8 mouse cellular contexts compared by ENCODE assay signal in the genomic region with DNA sequence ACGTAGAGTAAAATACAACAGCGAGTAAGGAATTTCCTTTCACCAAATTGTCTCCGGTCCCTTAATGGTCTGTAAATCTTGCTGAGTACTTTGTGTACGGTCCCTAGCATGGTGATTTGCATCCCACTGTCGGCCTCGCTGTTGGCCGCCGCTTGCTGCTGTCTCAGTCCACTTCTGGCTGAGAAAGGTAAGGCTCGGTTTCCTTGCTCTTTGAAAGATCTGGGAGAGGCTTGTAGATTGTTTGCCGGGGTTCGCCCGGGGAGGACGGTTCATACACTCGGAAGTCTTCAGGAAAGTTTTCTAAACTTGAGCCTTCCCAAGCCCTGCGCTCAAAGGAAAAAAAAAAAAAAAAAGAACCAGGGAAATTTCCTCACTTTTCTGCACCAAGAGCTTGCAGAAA. TPM values are rescaled to one million over a fixed set of nuclear protein-coding genes. Genes with fewer than 3 reads are reported as not detected.
DNase-seq lines count a peak whose midpoint lies in the region; ATAC-seq and TF ChIP-seq lines count a peak whose summit lies in the region.

No protein-coding gene starts in this region.

- H3K9ac ChIP-seq in embryonic facial prominence, embryonic 11.5 days (replicated peaks; ENCODE audit: low read length): peak overlapping the region; percentile 48
- H3K9ac ChIP-seq in heart, embryonic 14.5 days (ENCODE audit: low read length): peak overlapping the region; percentile 63
- H3K9ac ChIP-seq in kidney, postnatal 0 days (ENCODE audit: low read depth, low read length): peak overlapping the region; percentile 52; the same call in 1 of the 2 replicates
- no peak overlapping the region for H3K9ac ChIP-seq in liver, embryonic 16.5 days (ENCODE audit: low read depth, low read length)

- peak overlapping the region; percentile 40 for H3K4me2 ChIP-seq in embryonic facial prominence, embryonic 11.5 days (ENCODE audit: low read depth, low read length)
- peak overlapping the region; percentile 66 for H3K4me2 ChIP-seq in heart, embryonic 14.5 days (ENCODE audit: low read length)
- peak overlapping the region; percentile 63 for H3K4me2 ChIP-seq in kidney, postnatal 0 days (ENCODE audit: low read length)
- peak overlapping the region; percentile 44 for H3K4me2 ChIP-seq in liver, embryonic 16.5 days (ENCODE audit: low read depth, low read length)

- no peaks in the 10 kb centered on the region for H3K36me3 ChIP-seq in embryonic facial prominence, embryonic 11.5 days (replicated peaks; ENCODE audit: control insufficient read depth, insufficient read depth, low read depth, low read length)
- no peaks in the 10 kb centered on the region for H3K36me3 ChIP-seq in heart, embryonic 14.5 days (ENCODE audit: control insufficient read depth, insufficient read depth, low read length)
- H3K36me3 ChIP-seq in kidney, postnatal 0 days (ENCODE audit: insufficient read depth, low read length): no peaks in the 10 kb centered on the region
- no peaks in the 10 kb centered on the region for H3K36me3 ChIP-seq in liver, embryonic 16.5 days (ENCODE audit: control insufficient read depth, insufficient read depth)

- H3K4me3 ChIP-seq in embryonic facial prominence, embryonic 11.5 days (ENCODE audit: low read depth, low read length): peak overlapping the region; percentile 36
- H3K4me3 ChIP-seq in heart, embryonic 14.5 days (ENCODE audit: control insufficient read depth in 1 of 2, insufficient read depth in 1 of 2, low read depth in 1 of 2, low read length in 2 of 2): peak overlapping the region; percentile 36 to 44
- peak overlapping the region; percentile 43 for H3K4me3 ChIP-seq in kidney, postnatal 0 days (replicated peaks; ENCODE audit: low read depth, low read length)
- peak overlapping the region; percentile 3; the same call in 1 of the 2 replicates for H3K4me3 ChIP-seq in liver, embryonic 16.5 days (ENCODE audit: low read depth, low read length)

- peaks cover 2% of the 10 kb centered on the region; the same call in 1 of the 2 replicates for H3K4me1 ChIP-seq in embryonic facial prominence, embryonic 11.5 days (ENCODE audit: control insufficient read depth, insufficient read depth, low read length)
- peaks cover 8 to 29% of the 10 kb centered on the region in 2 experiments for H3K4me1 ChIP-seq in heart, embryonic 14.5 days (ENCODE audit: control insufficient read depth in 2 of 2, insufficient read depth in 2 of 2, low read length in 2 of 2)
- H3K4me1 ChIP-seq in kidney, postnatal 0 days (replicated peaks; ENCODE audit: insufficient read depth, low read length): peaks cover 13% of the 10 kb centered on the region; the same call in 1 of the 2 replicates
- H3K4me1 ChIP-seq in liver, embryonic 16.5 days (ENCODE audit: control insufficient read depth, low read depth, low read length): no peaks in the 10 kb centered on the region; the same call in none of the 2 replicates

- no peak for ATAC-seq in embryonic facial prominence, embryonic 11.5 days (replicated peaks; ENCODE audit: insufficient number of reproducible peaks, low FRiP score, low TSS enrichment, low read depth)
- ATAC-seq in heart, embryonic 14.5 days (ENCODE audit: insufficient number of reproducible peaks, insufficient read depth, low FRiP score, low read depth): peak; percentile 45; the same call in 1 of the 2 replicates
- ATAC-seq in kidney, postnatal 0 days (replicated peaks; ENCODE audit: low FRiP score, low read depth): no peak
- ATAC-seq in liver, embryonic 16.5 days (ENCODE audit: low read depth): no peak
- peak; percentile 40; the same call in 1 of the 2 replicates for ATAC-seq in neutrophil, adult 5-6 weeks (ENCODE audit: extremely low read depth, insufficient number of reproducible peaks, low FRiP score, poor library complexity, severe bottlenecking)

- no peak for TF ChIP-seq CTCF in kidney, postnatal 0 days (IDR thresholded peaks at IDR 0.05; ENCODE audit: low read depth)

- H3K9me3 ChIP-seq in embryonic facial prominence, embryonic 11.5 days (replicated peaks; ENCODE audit: control insufficient read depth, low read length): no peaks in the 10 kb centered on the region
- H3K9me3 ChIP-seq in heart, embryonic 14.5 days (ENCODE audit: control insufficient read depth, low read length): no peaks in the 10 kb centered on the region
- H3K9me3 ChIP-seq in kidney, postnatal 0 days (replicated peaks; ENCODE audit: low read length): no peaks in the 10 kb centered on the region
- no peaks in the 10 kb centered on the region for H3K9me3 ChIP-seq in liver, embryonic 16.5 days (replicated peaks; ENCODE audit: control insufficient read depth, low read length)

- no peak overlapping the region for H3K27ac ChIP-seq in embryonic facial prominence, embryonic 11.5 days (replicated peaks; ENCODE audit: low read depth, low read length)
- no peak overlapping the region for H3K27ac ChIP-seq in heart, embryonic 14.5 days (replicated peaks in 1 of 2; ENCODE audit: control insufficient read depth in 1 of 2, insufficient read depth in 1 of 2, low read depth in 2 of 2, low read length in 2 of 2)
- no peak overlapping the region for H3K27ac ChIP-seq in kidney, postnatal 0 days
- no peak overlapping the region for H3K27ac ChIP-seq in liver, embryonic 16.5 days (ENCODE audit: low read length)

- peak; percentile 48 for DNase-seq in layer of hippocampus, adult 11-12 months (ENCODE audit: low spot score)
- no peak for DNase-seq in layer of hippocampus, adult 9-10 months (ENCODE audit: low spot score)
- peak; percentile 88 for DNase-seq in embryonic facial prominence, embryonic 11.5 days (ENCODE audit: low spot score)
- peak; percentile 94 for DNase-seq in kidney, postnatal 0 days (ENCODE audit: low spot score)
- DNase-seq in thymus, postnatal 4 days: no peak

- H3K27me3 ChIP-seq in embryonic facial prominence, embryonic 11.5 days (ENCODE audit: control insufficient read depth, insufficient read depth, low read length): no peaks in the 10 kb centered on the region
- peaks cover 20% of the 10 kb centered on the region for H3K27me3 ChIP-seq in heart, embryonic 14.5 days (ENCODE audit: control insufficient read depth, insufficient read depth, low read length)
- no peaks in the 10 kb centered on the region for H3K27me3 ChIP-seq in kidney, postnatal 0 days (ENCODE audit: insufficient read depth, low read length)
- H3K27me3 ChIP-seq in liver, embryonic 16.5 days (ENCODE audit: control insufficient read depth, insufficient read depth, low read depth, low read length): peaks cover 16% of the 10 kb centered on the region

- under 1% methylated on average over 15 of the region's 15 CpGs for WGBS in embryonic facial prominence, embryonic 11.5 days
- under 1% methylated on average over 15 of the region's 15 CpGs for WGBS in heart, embryonic 14.5 days
- under 1% methylated on average over 15 of the region's 15 CpGs for WGBS in kidney, postnatal 0 days
- WGBS in liver, embryonic 16.5 days (ENCODE audit: insufficient replicate concordance): 1% methylated on average over 15 of the region's 15 CpGs

RNA-seq across cellular contexts. Expression of a gene that starts 0.4 kb away (rescaled TPM):
- 16.7 and 17.7 TPM in 2 replicates for polyA plus RNA-seq in embryonic facial prominence, embryonic 11.5 days (2014; fragmentation: Nextera tagmentation; extraction: Ambion mirVana)
- polyA plus RNA-seq in heart, embryonic 14.5 days (2014; fragmentation: Nextera tagmentation; extraction: Ambion mirVana): 14.8 and 16.4 TPM in 2 replicates
- 37.3 and 37.9 TPM in 2 replicates for polyA plus RNA-seq in kidney, postnatal 0 days (2015; fragmentation: Nextera tagmentation; extraction: Ambion mirVana)
- polyA plus RNA-seq in liver, embryonic 16.5 days (2015; fragmentation: Nextera tagmentation; extraction: Ambion mirVana): 0.45 and 0.55 TPM in 2 replicates
- 0.37 and 0.70 TPM in 2 replicates for total RNA-seq in neutrophil, adult 5-6 weeks (2017)

RNA-seq across cellular contexts. Expression of a gene that starts 27.9 kb away (rescaled TPM):
- polyA plus RNA-seq in embryonic facial prominence, embryonic 11.5 days (2014; fragmentation: Nextera tagmentation; extraction: Ambion mirVana): 6.2 and 7.7 TPM in 2 replicates
- 6.3 and 6.5 TPM in 2 replicates for polyA plus RNA-seq in heart, embryonic 14.5 days (2014; fragmentation: Nextera tagmentation; extraction: Ambion mirVana)
- 11.7 and 13.9 TPM in 2 replicates for polyA plus RNA-seq in kidney, postnatal 0 days (2015; fragmentation: Nextera tagmentation; extraction: Ambion mirVana)
- 15.2 and 17.5 TPM in 2 replicates for polyA plus RNA-seq in liver, embryonic 16.5 days (2015; fragmentation: Nextera tagmentation; extraction: Ambion mirVana)
- 13.0 and 15.1 TPM in 2 replicates for total RNA-seq in neutrophil, adult 5-6 weeks (2017)

Comparison
In these comparisons a context has a peak if more than half of its experiments do, and no peak if none do; other contexts are left out.
1. DNase-seq: peak in layer of hippocampus, adult 11-12 months (single experiment), embryonic facial prominence, embryonic 11.5 days (single experiment) and kidney, postnatal 0 days (single experiment); none in layer of hippocampus, adult 9-10 months (single experiment) and thymus, postnatal 4 days (single experiment).
2. ATAC-seq: peak in heart, embryonic 14.5 days (single experiment) and neutrophil, adult 5-6 weeks (single experiment); none in embryonic facial prominence, embryonic 11.5 days (single experiment), kidney, postnatal 0 days (single experiment) and liver, embryonic 16.5 days (single experiment).
3. RNA of a gene that starts 0.4 kb away (polyA plus RNA-seq): 37.3 to 37.9 TPM in kidney, postnatal 0 days, 16.7 to 17.7 TPM in embryonic facial prominence, embryonic 11.5 days and 14.8 to 16.4 TPM in heart, embryonic 14.5 days; 0.45 to 0.55 TPM in liver, embryonic 16.5 days; every median in the first group is over 10 times any median in the second.
4. Peak in every context shown above with its lines, with median percentiles within 50 percentile points of each other: H3K4me2 ChIP-seq and H3K4me3 ChIP-seq.